Mouse (Mus musculus) thymus, adult 2 months (tissue): ENCODE results near the gene Myoc.

ENCODE experiments used
- CTCF ChIP-seq: fragments of 200-500 bp; IDR thresholded peaks from 2 replicates; pipeline ENCODE4 v1.5.1; 2012; ENCODE audit warnings: mild to moderate bottlenecking, control low read depth, low read length, moderate library complexity, borderline replicate concordance; ENCODE audit not compliant: control insufficient read depth, poor library complexity, insufficient read depth; ENCODE audit errors: extremely low read depth
- POLR2A ChIP-seq: fragments of 200-500 bp; IDR thresholded peaks from 2 replicates; pipeline ENCODE4 v1.6.1; 2012; ENCODE audit warnings: mild to moderate bottlenecking, low read length, control low read depth, moderate library complexity; ENCODE audit not compliant: control insufficient read depth, poor library complexity, insufficient read depth; ENCODE audit errors: extremely low read depth

DNA sequence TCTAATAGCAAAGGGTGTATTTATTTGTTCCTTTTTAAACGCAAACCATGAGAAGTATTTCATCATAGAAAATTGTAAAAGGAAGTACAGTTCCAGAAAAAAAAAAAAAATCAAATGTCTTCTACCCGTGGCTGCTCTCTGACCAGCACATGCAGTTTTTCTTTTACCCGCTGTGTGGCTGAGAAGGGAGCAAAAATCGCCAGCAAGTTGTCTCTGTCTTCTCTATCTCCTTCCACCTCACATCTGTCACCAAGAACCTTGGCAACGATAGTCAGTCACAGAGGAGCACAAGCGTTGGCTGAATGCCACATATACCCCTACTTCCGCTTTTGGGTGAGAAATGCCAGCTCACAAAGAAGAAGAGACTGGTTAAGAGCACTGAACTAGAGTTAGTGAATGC lies 13.7 kb upstream of the Myoc start:
- TF ChIP-seq CTCF, result no peak
- no peak for TF ChIP-seq POLR2A
